Mouse (Mus musculus) left cerebral cortex, postnatal 14 days (tissue): Measurements from ENCODE around the gene Edem3. TPM values are rescaled to one million over a fixed set of nuclear protein-coding genes. Genes with fewer than 3 reads are reported as not detected.
"Not testable (repeated sequence)": the region's sequence is repeated elsewhere in the genome, so short reads cannot be mapped to it uniquely, and the experiment has no call there.

Experiments used
- DNase-seq, 2 experiments: peaks; one replicate each; pipeline ENCODE4 v3.0.0; 2021 to 2022; ENCODE audit warnings: low spot score in 2 of 2, mixed read lengths in 1 of 2
- intact Hi-C: fragments of 180-260 bp; cut with DNase I; formaldehyde crosslinking; loops from one replicate; pipeline ENCODE4 v1.15.1; 2025
- total RNA-seq, 2 experiments: library from RNA; stranded (reverse); gene quantifications; 2 replicates each; pipeline ENCODE4 v1.2.3; 2021

The Edem3 gene
- total RNA-seq, 2 experiments from 2014 or later = 40.0 to 40.2 TPM

- intact Hi-C loops = no loop called here
- no peak for DNase-seq
Measured at GRCm38 (mm10) chr1:151786406-151786805, 31.2 kb downstream of the Edem3 start.

GRCm38 (mm10) chr1:151789136-151789535, 34.0 kb downstream of the Edem3 start:
- DNase-seq = no peak
- intact Hi-C loops = no loop called here

- intact Hi-C loops, DNase-seq: not testable (repeated sequence)
Measured at GRCm38 (mm10) chr1:151792076-151792475, 36.9 kb downstream of the Edem3 start.

GRCm38 (mm10) chr1:151802795-151803194, 47.6 kb downstream of the Edem3 start:
- DNase-seq, intact Hi-C loops: not testable (repeated sequence)

GRCm38 (mm10) chr1:151807286-151807685, 52.1 kb downstream of the Edem3 start:
- intact Hi-C loops = no loop called here
- no peak for DNase-seq

- DNase-seq = no peak
- intact Hi-C loops = no loop called here
Measured at GRCm38 (mm10) chr1:151810628-151811421, 55.7 kb downstream of the Edem3 start.

GRCm38 (mm10) chr1:151811456-151811855, 56.3 kb downstream of the Edem3 start:
- no peak for DNase-seq
- intact Hi-C loops = no loop called here

- intact Hi-C loops = no loop called here
- no peak for DNase-seq
Measured at GRCm38 (mm10) chr1:151812004-151812712, 57.0 kb downstream of the Edem3 start.

GRCm38 (mm10) chr1:151816051-151816450, 60.9 kb downstream of the Edem3 start:
- DNase-seq = no peak
- intact Hi-C loops = no loop called here

GRCm38 (mm10) chr1:151819190-151819589, 64.0 kb downstream of the Edem3 start:
- intact Hi-C loops = no loop called here
- DNase-seq = no peak

- intact Hi-C loops = loop anchor here (1.0 to 5.0 kb wide), 3 partner anchors 267 to 549 kb away; no protein-coding TSS in a partner anchor
- peak; percentile 73 to 86 for DNase-seq
Measured at GRCm38 (mm10) chr1:151820457-151820856, 65.3 kb downstream of the Edem3 start.

GRCm38 (mm10) chr1:151825065-151825464, 69.9 kb downstream of the Edem3 start:
- intact Hi-C loops = no loop called here
- peak in 1 of 2 experiments; percentile 17 for DNase-seq

- intact Hi-C loops = no loop called here
- DNase-seq = no peak
Measured at GRCm38 (mm10) chr1:151831791-151832190, 76.6 kb downstream of the Edem3 start.

GRCm38 (mm10) chr1:151835261-151835660, 80.1 kb downstream of the Edem3 start:
- no peak for DNase-seq
- intact Hi-C loops = no loop called here

- intact Hi-C loops, DNase-seq: not testable (repeated sequence)
Measured at GRCm38 (mm10) chr1:151840345-151840744, 85.2 kb downstream of the Edem3 start.

- no peak for DNase-seq
- intact Hi-C loops = no loop called here
Measured at GRCm38 (mm10) chr1:151845252-151845832, 90.2 kb downstream of the Edem3 start.

GRCm38 (mm10) chr1:151845926-151846782, 91.0 kb downstream of the Edem3 start:
- no peak for DNase-seq
- intact Hi-C loops = no loop called here

GRCm38 (mm10) chr1:151848286-151848685, 93.1 kb downstream of the Edem3 start:
- intact Hi-C loops = no loop called here
- no peak for DNase-seq

GRCm38 (mm10) chr1:151849993-151850608, 94.9 kb downstream of the Edem3 start:
- intact Hi-C loops = no loop called here

More at GRCm38 (mm10) chr1:151849993-151850608, 94.9 kb downstream of the Edem3 start:
- DNase-seq = no peak
